Mouse (Mus musculus) ES-Bruce4 (cell line): ENCODE results near the gene Cdhr2. TPM values are rescaled to one million over a fixed set of nuclear protein-coding genes. Genes with fewer than 3 reads are reported as not detected.

Source experiments
- H3K27ac ChIP-seq: 2 replicates; pipeline ENCODE4 v1.5.1; 2012; ENCODE audit warnings: low read length, inconsistent platforms; ENCODE audit not compliant: insufficient read depth
- H3K27me3 ChIP-seq: 2 replicates; pipeline ENCODE4 v1.6.1; 2012; ENCODE audit warnings: mild to moderate bottlenecking, low read length, inconsistent platforms; ENCODE audit not compliant: control insufficient read depth, poor library complexity, insufficient read depth, severe bottlenecking
- H3K36me3 ChIP-seq: 2 replicates; pipeline ENCODE4 v1.6.1; 2012; ENCODE audit warnings: inconsistent platforms, mild to moderate bottlenecking, low read length, moderate library complexity; ENCODE audit not compliant: control insufficient read depth, poor library complexity, insufficient read depth, severe bottlenecking
- H3K4me1 ChIP-seq: one replicate; pipeline ENCODE4 v1.8.1; 2011; ENCODE audit warnings: low read length; ENCODE audit not compliant: control insufficient read depth, insufficient read depth
- H3K4me3 ChIP-seq: 2 replicates; pipeline ENCODE4 v1.5.1; 2011; ENCODE audit warnings: low read depth, mild to moderate bottlenecking, low read length
- H3K9ac ChIP-seq: 2 replicates; pipeline ENCODE4 v1.6.1; 2012; ENCODE audit warnings: low read depth, mild to moderate bottlenecking, inconsistent platforms; ENCODE audit not compliant: poor library complexity, severe bottlenecking
- H3K9me3 ChIP-seq: replicated peaks from 2 replicates; pipeline ENCODE4 v1.6.1; 2012; ENCODE audit warnings: mild to moderate bottlenecking, low read length, inconsistent platforms; ENCODE audit not compliant: control insufficient read depth, poor library complexity, insufficient read depth, severe bottlenecking
- CTCF ChIP-seq: IDR thresholded peaks from one replicate; pipeline ENCODE4 v1.8.1; 2011; ENCODE audit warnings: low read depth, low read length
- EP300 ChIP-seq: IDR thresholded peaks from 2 replicates; pipeline ENCODE4 v1.6.1; 2011; ENCODE audit warnings: low read depth, low read length; ENCODE audit not compliant: insufficient read depth
- POLR2A ChIP-seq: IDR thresholded peaks from one replicate; pipeline ENCODE4 v1.8.1; 2011; ENCODE audit warnings: low read length; ENCODE audit not compliant: insufficient read depth
- polyA plus RNA-seq: library from polyadenylated mRNA; stranded (reverse); fragments of >200 nt; gene quantifications from 2 replicates; pipeline ENCODE4 v1.2.4, GENCODE M21; 2011; ENCODE audit warnings: low read depth; ENCODE audit not compliant: missing spikeins, insufficient read depth, insufficient read length

Cdhr2 gene
- polyA plus RNA-seq, 1 experiment: not detected

- H3K27me3 ChIP-seq: no peaks in the 10 kb centered on the region
- TF ChIP-seq POLR2A: no peak
- TF ChIP-seq CTCF: no peak
- no peak for TF ChIP-seq EP300
Observed at GRCm38 (mm10) chr13:54670491-54670890, 30.8 kb upstream of the Cdhr2 start.

GRCm38 (mm10) chr13:54675895-54676590 is 25.2 kb upstream of the Cdhr2 start:
- peaks cover 11% of the 10 kb centered on the region for H3K36me3 ChIP-seq
- H3K4me3 ChIP-seq: no peak overlapping the region
- no peaks in the 10 kb centered on the region for H3K27me3 ChIP-seq
- no peaks in the 10 kb centered on the region for H3K4me1 ChIP-seq
- no peaks in the 10 kb centered on the region for H3K9me3 ChIP-seq
- H3K9ac ChIP-seq: peak overlapping the region; percentile 21; the same call in 1 of the 2 replicates
- H3K27ac ChIP-seq: peak overlapping the region; percentile 25; the same call in 1 of the 2 replicates
- no peak for TF ChIP-seq POLR2A
- no peak for TF ChIP-seq EP300
- TF ChIP-seq CTCF: no peak

More at GRCm38 (mm10) chr13:54670491-54670890, 30.8 kb upstream of the Cdhr2 start:
- Histone ChIP-seq H3K4me3 (no peak overlapping the region), H3K9me3 (no peaks in the 10 kb centered on the region), H3K36me3 (no peaks in the 10 kb centered on the region), H3K9ac (no peak overlapping the region), H3K4me1 (no peaks in the 10 kb centered on the region), H3K27ac (no peak overlapping the region)

- TF ChIP-seq CTCF (no peak), POLR2A (no peak), EP300 (no peak)
- no peaks in the 10 kb centered on the region for H3K9me3 ChIP-seq
- H3K36me3 ChIP-seq: peaks cover 32% of the 10 kb centered on the region
- H3K4me3 ChIP-seq: no peak overlapping the region
- H3K4me1 ChIP-seq: peaks cover 2% of the 10 kb centered on the region
- no peak overlapping the region for H3K9ac ChIP-seq
- H3K27me3 ChIP-seq: no peaks in the 10 kb centered on the region
- no peak overlapping the region for H3K27ac ChIP-seq
Observed at GRCm38 (mm10) chr13:54678263-54678662, 23.0 kb upstream of the Cdhr2 start.

GRCm38 (mm10) chr13:54680184-54680853 is 20.9 kb upstream of the Cdhr2 start:
- Histone ChIP-seq H3K9me3 (no peaks in the 10 kb centered on the region), H3K4me3 (no peak overlapping the region), H3K9ac (no peak overlapping the region), H3K27ac (no peak overlapping the region), H3K4me1 (peaks cover 4% of the 10 kb centered on the region), H3K27me3 (no peaks in the 10 kb centered on the region), H3K36me3 (peaks cover 42% of the 10 kb centered on the region)
- TF ChIP-seq POLR2A: no peak
- TF ChIP-seq CTCF: no peak
- TF ChIP-seq EP300: no peak

- Histone ChIP-seq H3K9me3 (no peaks in the 10 kb centered on the region), H3K4me1 (peaks cover 4% of the 10 kb centered on the region), H3K4me3 (no peak overlapping the region), H3K27me3 (no peaks in the 10 kb centered on the region), H3K9ac (no peak overlapping the region), H3K36me3 (peaks cover 42% of the 10 kb centered on the region), H3K27ac (no peak overlapping the region)
- TF ChIP-seq EP300 (no peak), CTCF (no peak), POLR2A (no peak)
Observed at GRCm38 (mm10) chr13:54681291-54681690, 20.0 kb upstream of the Cdhr2 start.

- peaks cover 4% of the 10 kb centered on the region for H3K4me1 ChIP-seq
- H3K27me3 ChIP-seq: no peaks in the 10 kb centered on the region
- TF ChIP-seq CTCF: no peak
- TF ChIP-seq POLR2A: no peak
- no peak for TF ChIP-seq EP300
- no peak overlapping the region for H3K4me3 ChIP-seq
- peaks cover 42% of the 10 kb centered on the region for H3K36me3 ChIP-seq
- no peaks in the 10 kb centered on the region for H3K9me3 ChIP-seq
- no peak overlapping the region for H3K27ac ChIP-seq
- no peak overlapping the region for H3K9ac ChIP-seq
Observed at GRCm38 (mm10) chr13:54683301-54683700, 18.0 kb upstream of the Cdhr2 start.
